Mouse (Mus musculus): ENCODE measurements at regions not wholly inside any gene's neighbourhood (a gene's known extent, or its start where the extent isn't known, plus 50 kb on each side); places are given as distances from the start of the nearest gene placed in this dataset.
A peak's percentile ranks its signal among the peaks of the same experiment; 100 is the strongest.

- 64% methylated on average over 7 of the region's 7 CpGs for WGBS
- peaks cover 21% of the 10 kb centered on the region for H3K27me3 ChIP-seq (ENCODE audit: low read depth, poor library complexity, severe bottlenecking)
- H3K36me3 ChIP-seq = no peaks in the 10 kb centered on the region
- H3K27ac ChIP-seq = peak overlapping the region; percentile 61; the same call in 1 of the 2 replicates
- peaks cover 57% of the 10 kb centered on the region for H3K4me1 ChIP-seq
- no peaks in the 10 kb centered on the region for H3K9me3 ChIP-seq (replicated peaks)
- no peak for DNase-seq (ENCODE audit: low spot score)
- no peak overlapping the region for H3K4me3 ChIP-seq
Measured at GRCm38 (mm10) chr7:136047364-136047945, 331.3 kb upstream of the Mki67 start.

GRCm38 (mm10) chr7:136048925-136049586 lies 332.9 kb upstream of the Mki67 start:
- H3K27me3 ChIP-seq (ENCODE audit: low read depth, poor library complexity, severe bottlenecking) = peaks cover 12% of the 10 kb centered on the region
- no peak for DNase-seq (ENCODE audit: low spot score)
- peak overlapping the region; percentile 53; the same call in 1 of the 2 replicates for H3K27ac ChIP-seq
- no peaks in the 10 kb centered on the region for H3K36me3 ChIP-seq
- H3K9me3 ChIP-seq (replicated peaks) = no peaks in the 10 kb centered on the region
- peaks cover 62% of the 10 kb centered on the region for H3K4me1 ChIP-seq
- H3K4me3 ChIP-seq = no peak overlapping the region
- WGBS = 55% methylated on average over 8 of the region's 8 CpGs

- WGBS = 83% methylated on average over 4 of the region's 4 CpGs
- peaks cover 59% of the 10 kb centered on the region for H3K4me1 ChIP-seq
- peak overlapping the region; percentile 53; the same call in 1 of the 2 replicates for H3K27ac ChIP-seq
Measured at GRCm38 (mm10) chr7:136049587-136049930, 333.4 kb upstream of the Mki67 start.

GRCm38 (mm10) chr7:136050116-136050515 lies 334.0 kb upstream of the Mki67 start:
- peaks cover 53% of the 10 kb centered on the region for H3K4me1 ChIP-seq
- no peak overlapping the region for H3K27ac ChIP-seq
- peaks cover 12% of the 10 kb centered on the region for H3K27me3 ChIP-seq (ENCODE audit: low read depth, poor library complexity, severe bottlenecking)
- no peaks in the 10 kb centered on the region for H3K9me3 ChIP-seq (replicated peaks)
- no peak for DNase-seq (ENCODE audit: low spot score)
- 79% methylated on average over 3 of the region's 3 CpGs for WGBS
- no peaks in the 10 kb centered on the region for H3K36me3 ChIP-seq
- no peak overlapping the region for H3K4me3 ChIP-seq

More at GRCm38 (mm10) chr7:136049587-136049930, 333.4 kb upstream of the Mki67 start:
- DNase-seq (ENCODE audit: low spot score) = no peak
- Histone ChIP-seq H3K27me3 (ENCODE audit: low read depth, poor library complexity, severe bottlenecking) (peaks cover 12% of the 10 kb centered on the region), H3K4me3 (no peak overlapping the region), H3K36me3 (no peaks in the 10 kb centered on the region), H3K9me3 (replicated peaks) (no peaks in the 10 kb centered on the region)

GRCm38 (mm10) chr7:136056876-136057484 lies 340.8 kb upstream of the Mki67 start:
- no peak for DNase-seq (ENCODE audit: low spot score)
- 55% methylated on average over 16 of the region's 16 CpGs for WGBS
- Histone ChIP-seq H3K4me3 (no peak overlapping the region), H3K27ac (peak overlapping the region; percentile 46), H3K36me3 (no peaks in the 10 kb centered on the region), H3K9me3 (replicated peaks) (no peaks in the 10 kb centered on the region), H3K4me1 (peaks cover 70% of the 10 kb centered on the region), H3K27me3 (ENCODE audit: low read depth, poor library complexity, severe bottlenecking) (no peaks in the 10 kb centered on the region)

DNA sequence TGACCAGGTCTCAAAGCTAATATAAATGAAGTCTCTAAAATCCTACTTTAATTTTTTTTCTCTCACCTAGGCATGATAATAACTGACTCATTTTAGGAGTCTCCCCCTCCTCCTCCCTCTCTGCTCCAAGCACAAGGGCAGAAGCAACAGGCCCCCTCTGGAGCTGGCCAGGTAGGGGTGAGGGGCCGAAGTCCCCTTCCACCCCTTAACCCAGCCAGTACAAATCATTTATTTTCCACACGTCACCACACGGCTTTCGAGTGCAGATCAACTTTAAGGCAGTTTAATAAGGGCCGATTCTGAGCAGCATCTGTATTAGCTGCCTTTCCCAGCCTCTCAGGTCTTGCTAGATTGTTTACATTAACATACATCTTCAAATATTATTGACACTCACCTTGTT lies 342.2 kb upstream of the Mki67 start:
- Histone ChIP-seq H3K9me3 (replicated peaks) (no peaks in the 10 kb centered on the region), H3K4me3 (0 out of 2 replicates have a peak overlapping the region, but pooled peaks have one; percentile 1), H3K4me1 (peaks cover 81% of the 10 kb centered on the region), H3K27me3 (ENCODE audit: low read depth, poor library complexity, severe bottlenecking) (no peaks in the 10 kb centered on the region), H3K27ac (peak overlapping the region; percentile 64), H3K36me3 (no peaks in the 10 kb centered on the region)
- no peak for DNase-seq (ENCODE audit: low spot score)
- 22% methylated on average over 5 of the region's 5 CpGs for WGBS

DNA sequence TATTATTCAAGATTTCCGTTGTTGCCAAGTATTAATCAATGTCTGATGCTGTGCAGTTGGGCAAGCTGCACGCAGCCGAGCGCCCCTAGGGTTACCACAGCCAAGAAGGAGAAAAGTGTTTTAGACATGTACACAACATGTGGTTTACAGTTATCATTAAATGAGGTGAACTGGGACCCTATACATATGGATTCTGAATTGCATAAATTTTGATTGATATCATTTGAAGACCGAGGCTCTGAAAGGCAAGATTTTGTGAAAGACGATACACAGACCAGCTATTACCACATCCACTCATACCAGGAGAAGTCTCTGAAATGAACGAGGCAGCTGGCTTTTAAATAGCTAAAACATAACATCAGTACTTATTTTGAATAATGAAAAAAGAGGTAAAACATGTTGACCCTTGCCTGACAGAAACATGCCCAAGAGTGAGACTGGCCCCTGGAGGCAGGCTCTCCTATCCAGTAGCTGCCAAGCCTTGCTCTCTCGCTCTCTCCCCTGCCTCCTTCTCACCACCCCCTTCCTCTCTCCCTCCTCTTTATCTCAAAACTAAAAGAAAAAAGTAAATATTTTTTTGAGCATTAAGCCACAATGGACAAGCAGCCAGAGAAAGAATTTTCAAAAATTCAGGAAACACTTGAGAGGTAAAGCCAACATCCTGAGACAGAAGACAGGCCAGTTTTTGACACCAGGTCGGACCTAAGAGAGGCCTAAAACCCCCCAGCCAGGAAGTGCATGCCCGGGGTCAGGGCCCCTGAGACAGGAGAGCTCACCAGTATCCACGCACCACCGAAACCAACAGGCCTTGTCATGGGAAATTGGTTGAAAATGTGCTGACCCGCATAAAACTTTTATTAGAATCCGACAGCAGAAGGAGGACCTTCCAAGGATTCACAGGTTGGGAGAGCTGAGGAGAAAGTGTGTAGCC lies 342.9 kb upstream of the Mki67 start:
- Histone ChIP-seq H3K4me3 (0 out of 2 replicates have a peak overlapping the region, but pooled peaks have one; percentile 2), H3K27ac (peak overlapping the region; percentile 79), H3K4me1 (peaks cover 78% of the 10 kb centered on the region), H3K27me3 (ENCODE audit: low read depth, poor library complexity, severe bottlenecking) (no peaks in the 10 kb centered on the region), H3K9me3 (replicated peaks) (no peaks in the 10 kb centered on the region), H3K36me3 (no peaks in the 10 kb centered on the region)
- no peak for DNase-seq (ENCODE audit: low spot score)
- 39% methylated on average over 14 of the region's 14 CpGs for WGBS

DNA sequence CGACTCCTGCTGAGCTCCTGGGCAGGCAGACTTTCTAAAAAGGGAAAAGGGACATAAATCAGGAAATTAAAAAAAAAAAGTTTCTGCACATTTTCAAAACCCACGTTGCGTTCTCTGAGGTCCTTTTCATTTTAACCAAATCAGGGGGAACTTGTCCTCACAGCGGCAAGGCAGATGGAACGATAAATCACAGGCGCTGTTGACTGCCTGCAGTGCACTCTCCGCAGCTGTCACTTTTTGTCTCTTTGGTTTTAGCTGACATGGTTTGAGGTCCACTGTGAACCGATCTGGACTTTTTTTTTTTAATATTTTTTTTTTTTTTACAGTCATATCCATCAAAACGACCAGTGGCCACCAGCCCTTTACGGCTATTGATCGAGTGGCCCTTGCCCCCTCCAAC lies 343.7 kb upstream of the Mki67 start:
- WGBS = 36% methylated on average over 11 of the region's 11 CpGs
- Histone ChIP-seq H3K27me3 (ENCODE audit: low read depth, poor library complexity, severe bottlenecking) (no peaks in the 10 kb centered on the region), H3K36me3 (no peaks in the 10 kb centered on the region), H3K4me1 (peaks cover 86% of the 10 kb centered on the region), H3K9me3 (replicated peaks) (no peaks in the 10 kb centered on the region), H3K4me3 (peak overlapping the region; percentile 40; the same call in 1 of the 2 replicates), H3K27ac (peak overlapping the region; percentile 95)
- peak; percentile 42 for DNase-seq (ENCODE audit: low spot score)

DNA sequence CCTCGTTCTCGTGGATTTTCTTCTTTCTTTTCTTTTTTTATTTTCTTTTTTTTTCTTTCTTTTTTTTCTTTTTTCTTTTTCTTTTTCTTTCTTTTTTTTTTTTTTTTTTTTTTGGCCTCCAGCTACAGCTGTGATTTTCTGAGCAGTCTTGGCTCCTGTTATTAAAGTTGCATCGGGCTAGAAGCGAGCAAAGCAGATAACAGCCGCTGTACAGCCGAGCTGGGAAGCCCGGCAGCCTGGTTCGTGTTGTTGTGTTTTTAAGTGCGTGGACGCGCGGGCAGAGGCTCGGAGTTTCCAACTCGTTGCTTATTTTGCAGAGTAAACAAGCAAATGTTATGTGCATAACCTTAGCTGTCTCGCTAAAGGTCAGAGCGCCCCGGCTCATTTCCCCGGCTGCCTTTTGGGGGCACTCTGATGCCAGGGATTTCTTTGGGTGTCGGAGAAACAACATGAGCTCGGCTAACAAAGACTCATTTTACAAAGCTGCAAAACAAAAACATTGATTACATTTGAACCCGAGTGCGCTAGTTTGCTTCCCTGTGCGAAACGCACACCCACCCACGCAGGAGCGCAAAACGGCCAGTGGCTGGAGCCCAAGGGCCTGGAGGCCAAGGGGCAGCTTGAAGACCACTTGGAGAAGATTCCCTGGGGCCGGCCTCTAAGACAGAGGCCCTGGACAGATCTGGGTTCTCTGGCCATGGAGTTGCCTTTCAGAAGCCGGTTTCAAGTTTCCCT lies 344.3 kb upstream of the Mki67 start:
- H3K27me3 ChIP-seq (ENCODE audit: low read depth, poor library complexity, severe bottlenecking) = no peaks in the 10 kb centered on the region
- H3K27ac ChIP-seq = peak overlapping the region; percentile 95
- H3K4me1 ChIP-seq = peaks cover 89% of the 10 kb centered on the region
- DNase-seq (ENCODE audit: low spot score) = peak; percentile 72
- WGBS = 10% methylated on average over 29 of the region's 29 CpGs
- peak overlapping the region; percentile 40 for H3K4me3 ChIP-seq
- no peaks in the 10 kb centered on the region for H3K36me3 ChIP-seq
- no peaks in the 10 kb centered on the region for H3K9me3 ChIP-seq (replicated peaks)

DNA sequence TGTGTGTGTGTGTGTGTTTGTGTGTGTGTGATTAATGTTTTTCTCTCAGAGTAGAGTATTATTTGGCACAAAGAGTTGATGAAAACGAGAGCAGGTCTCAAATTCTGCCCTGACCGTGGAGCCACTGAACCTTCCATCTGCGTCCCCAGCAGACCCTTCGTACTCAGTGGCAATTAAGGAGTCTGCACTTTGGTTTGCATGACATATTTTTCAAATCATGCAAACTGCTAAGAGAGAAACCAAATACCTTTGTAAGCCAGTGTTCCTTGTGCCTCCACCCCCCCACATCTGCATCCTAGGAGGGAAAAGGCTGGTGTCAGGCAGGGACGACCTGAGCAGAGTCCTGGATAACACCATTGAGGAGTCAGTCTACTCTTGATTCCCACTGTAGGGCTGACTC lies 346.5 kb upstream of the Mki67 start:
- H3K9me3 ChIP-seq (replicated peaks) = no peaks in the 10 kb centered on the region
- peaks cover 73% of the 10 kb centered on the region for H3K4me1 ChIP-seq
- peak overlapping the region; percentile 70 for H3K27ac ChIP-seq
- WGBS = 46% methylated on average over 5 of the region's 5 CpGs
- no peaks in the 10 kb centered on the region for H3K27me3 ChIP-seq (ENCODE audit: low read depth, poor library complexity, severe bottlenecking)
- no peaks in the 10 kb centered on the region for H3K36me3 ChIP-seq
- no peak for DNase-seq (ENCODE audit: low spot score)
- H3K4me3 ChIP-seq = no peak overlapping the region

- 88% methylated on average over 12 of the region's 12 CpGs for WGBS
- H3K4me1 ChIP-seq = peaks cover 48% of the 10 kb centered on the region
- H3K9me3 ChIP-seq (replicated peaks) = no peaks in the 10 kb centered on the region
- H3K4me3 ChIP-seq = no peak overlapping the region
- H3K27me3 ChIP-seq (ENCODE audit: low read depth, poor library complexity, severe bottlenecking) = no peaks in the 10 kb centered on the region
- DNase-seq (ENCODE audit: low spot score) = no peak
- no peaks in the 10 kb centered on the region for H3K36me3 ChIP-seq
- peak overlapping the region; percentile 15; the same call in 1 of the 2 replicates for H3K27ac ChIP-seq
Measured at GRCm38 (mm10) chr7:136065038-136065678, 349.0 kb upstream of the Mki67 start.

- H3K27me3 ChIP-seq (ENCODE audit: low read depth, poor library complexity, severe bottlenecking) = no peaks in the 10 kb centered on the region
- no peaks in the 10 kb centered on the region for H3K36me3 ChIP-seq
- H3K4me1 ChIP-seq = peaks cover 43% of the 10 kb centered on the region
- H3K27ac ChIP-seq = peak overlapping the region; percentile 15; the same call in 1 of the 2 replicates
- no peaks in the 10 kb centered on the region for H3K9me3 ChIP-seq (replicated peaks)
- H3K4me3 ChIP-seq = no peak overlapping the region
- DNase-seq (ENCODE audit: low spot score) = no peak
- WGBS = 75% methylated on average over 10 of the region's 10 CpGs
Measured at GRCm38 (mm10) chr7:136065679-136066055, 349.5 kb upstream of the Mki67 start.

Measured in limb, embryonic 10.5 days (tissue).